Mouse (Mus musculus) stomach, embryonic 16.5 days (tissue): Measurements from ENCODE around the gene Pank3. TPM values are rescaled to one million over a fixed set of nuclear protein-coding genes. Genes with fewer than 3 reads are reported as not detected.
A peak's percentile ranks its signal among the peaks of the same experiment; 100 is the strongest.

Source experiments
- ATAC-seq: fragments of 200-750 bp; cut with Nextera tagmentation; 2 replicates; pipeline ENCODE4 v1.8.0; 2017; ENCODE audit warnings: moderate number of reproducible peaks, moderate TSS enrichment; ENCODE audit not compliant: insufficient read depth, low FRiP score
- H3K27ac ChIP-seq: fragments of 300-500 bp; sonication (generic); 2 replicates; pipeline ENCODE4 v1.5.1; 2014; ENCODE audit warnings: low read length
- H3K27me3 ChIP-seq: fragments of 300-500 bp; sonication (generic); 2 replicates; pipeline ENCODE4 v1.6.1; 2014; ENCODE audit warnings: low read length, control low read depth, mixed read lengths; ENCODE audit not compliant: control insufficient read depth, insufficient read depth
- H3K36me3 ChIP-seq: fragments of 300-500 bp; sonication (generic); 2 replicates; pipeline ENCODE4 v1.6.1; 2014; ENCODE audit warnings: low read length; ENCODE audit not compliant: control insufficient read depth, insufficient read depth
- H3K4me1 ChIP-seq: fragments of 300-500 bp; sonication (generic); 2 replicates; pipeline ENCODE4 v1.6.1; 2014; ENCODE audit warnings: low read length, control low read depth, mixed read lengths; ENCODE audit not compliant: control insufficient read depth, insufficient read depth
- H3K4me2 ChIP-seq: fragments of 300-500 bp; sonication (generic); 2 replicates; pipeline ENCODE4 v1.6.1; 2014; ENCODE audit warnings: low read depth, low read length, mixed read lengths
- H3K4me3 ChIP-seq: fragments of 300-500 bp; sonication (generic); replicated peaks from 2 replicates; pipeline ENCODE4 v1.5.1; 2014; ENCODE audit warnings: mild to moderate bottlenecking, low read length
- H3K9ac ChIP-seq: fragments of 300-500 bp; sonication (generic); 2 replicates; pipeline ENCODE4 v1.6.1; 2014; ENCODE audit warnings: low read length
- H3K9me3 ChIP-seq: fragments of 300-500 bp; sonication (generic); replicated peaks from 2 replicates; pipeline ENCODE4 v1.6.1; 2016; ENCODE audit warnings: low read length, control low read depth; ENCODE audit not compliant: control insufficient read depth
- WGBS: fragments of 180-500 bp; shearing (Covaris S2); extraction: QIAGEN DNeasy Blood & Tissue Kit; methylation state at CpG from one replicate; pipeline ENCODE4 v1.1.7; 2014; 5-methylcytosine and 5-hydroxymethylcytosine counted together
- polyA plus RNA-seq: library from polyadenylated mRNA; unstranded; fragments of >200 nt; fragmentation: Nextera tagmentation; extraction: Ambion mirVana; gene quantifications from 2 replicates; pipeline ENCODE4 v1.2.1, GENCODE M21; 2015

Pank3 gene
- polyA plus RNA-seq, 1 experiment from 2014 or later, result 16.5 TPM

DNA sequence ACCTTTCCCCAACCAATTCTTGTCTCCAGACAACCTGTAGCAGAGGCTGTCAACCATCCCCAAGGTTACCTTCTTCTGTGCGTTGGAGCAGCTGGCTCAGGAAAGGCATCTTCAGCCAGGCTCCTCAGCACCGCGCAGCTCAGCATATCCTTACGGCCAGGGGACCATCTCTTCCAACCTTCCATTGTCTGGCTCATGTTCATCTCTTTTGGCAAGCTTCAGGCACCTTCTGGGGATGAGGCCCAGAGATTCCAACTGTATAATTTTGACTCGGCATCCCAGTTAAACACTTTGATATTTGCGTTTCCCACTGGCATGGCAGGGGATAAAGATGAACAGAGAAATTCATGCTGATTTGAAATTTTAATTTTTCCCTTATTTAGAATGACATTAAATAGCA lies 25.7 kb upstream of the Pank3 start:
- no peak overlapping the region for H3K4me3 ChIP-seq
- H3K4me1 ChIP-seq, result no peaks in the 10 kb centered on the region
- no peak overlapping the region for H3K9ac ChIP-seq
- no peaks in the 10 kb centered on the region for H3K9me3 ChIP-seq
- no peaks in the 10 kb centered on the region for H3K36me3 ChIP-seq
- ATAC-seq, result no peak
- H3K27me3 ChIP-seq, result no peaks in the 10 kb centered on the region
- 91% methylated on average over 6 of the region's 6 CpGs for WGBS
- H3K4me2 ChIP-seq, result no peak overlapping the region
- no peak overlapping the region for H3K27ac ChIP-seq

DNA sequence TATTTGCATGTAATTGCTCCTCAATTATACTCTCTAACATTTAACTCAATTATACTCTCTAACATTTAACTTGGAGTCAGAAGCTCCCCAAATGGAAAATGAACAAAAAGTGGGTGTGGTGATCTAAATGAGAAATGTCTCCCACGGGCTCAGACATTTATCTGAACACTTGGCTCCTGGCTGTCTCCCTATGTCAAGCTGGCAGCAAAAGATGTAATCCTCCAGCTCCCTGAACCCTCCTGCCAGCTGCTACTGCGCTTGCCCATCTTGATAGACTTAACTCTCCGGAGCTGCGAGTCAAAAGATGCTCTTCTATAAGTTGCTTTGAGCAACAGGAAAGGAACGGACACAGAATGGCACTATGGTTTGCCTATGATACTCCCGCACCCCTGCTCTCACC lies 24.7 kb upstream of the Pank3 start:
- 84% methylated on average over 6 of the region's 6 CpGs for WGBS
- Histone ChIP-seq H3K27me3 (no peaks in the 10 kb centered on the region), H3K27ac (no peak overlapping the region), H3K4me2 (no peak overlapping the region), H3K9me3 (no peaks in the 10 kb centered on the region), H3K36me3 (no peaks in the 10 kb centered on the region), H3K4me1 (no peaks in the 10 kb centered on the region), H3K4me3 (no peak overlapping the region), H3K9ac (no peak overlapping the region)
- no peak for ATAC-seq

DNA sequence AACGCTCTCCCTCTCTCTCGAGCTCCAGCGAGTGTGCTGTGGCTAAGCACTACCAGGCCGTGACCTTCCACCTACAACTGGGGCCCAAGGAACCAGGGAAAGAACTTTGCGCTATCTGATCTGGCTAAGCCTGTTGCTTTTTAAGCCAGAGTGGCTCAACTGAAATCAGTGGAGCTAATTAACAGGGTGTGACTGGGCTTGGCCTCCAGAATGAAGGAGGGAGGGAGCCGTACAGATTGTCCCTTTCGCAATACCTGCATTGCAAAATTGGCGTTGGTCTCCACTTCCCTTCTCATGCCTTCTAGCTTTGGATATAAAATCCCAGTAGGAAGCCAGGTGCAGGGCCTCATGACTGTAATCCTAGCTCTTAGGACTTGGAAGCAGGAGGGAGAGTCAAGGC lies 18.7 kb upstream of the Pank3 start:
- H3K36me3 ChIP-seq, result no peaks in the 10 kb centered on the region
- WGBS, result 55% methylated on average over 8 of the region's 8 CpGs
- H3K9ac ChIP-seq, result no peak overlapping the region
- ATAC-seq, result peak; percentile 91
- H3K4me3 ChIP-seq, result no peak overlapping the region
- H3K4me1 ChIP-seq, result no peaks in the 10 kb centered on the region
- no peaks in the 10 kb centered on the region for H3K9me3 ChIP-seq
- H3K27ac ChIP-seq, result peak overlapping the region; percentile 64; the same call in 1 of the 2 replicates
- H3K4me2 ChIP-seq, result no peak overlapping the region
- H3K27me3 ChIP-seq, result no peaks in the 10 kb centered on the region

DNA sequence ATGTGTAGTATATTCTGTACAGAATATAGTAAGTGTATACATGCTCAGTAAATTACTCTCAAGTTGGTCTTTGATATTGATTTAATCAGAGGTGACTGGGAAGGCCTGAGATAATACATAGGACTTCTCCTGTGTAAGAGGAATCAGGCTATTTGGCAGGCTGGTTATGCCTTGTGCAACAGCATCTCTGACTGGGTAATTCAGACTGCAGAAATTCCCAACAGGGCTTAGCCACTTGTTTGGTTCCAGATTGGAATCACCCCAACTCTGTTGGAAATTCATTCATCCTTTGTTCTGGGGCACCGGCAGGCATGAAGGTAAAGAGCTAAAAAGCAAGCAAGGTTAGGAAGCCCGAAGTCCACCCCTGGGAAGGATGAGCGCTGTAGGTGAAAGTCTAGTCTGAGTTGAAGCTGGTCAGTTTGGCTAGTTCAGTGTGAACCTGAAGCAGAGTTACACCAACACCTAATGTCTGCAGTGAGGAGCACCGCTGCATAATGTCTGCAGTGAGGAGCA lies 14.3 kb upstream of the Pank3 start:
- Histone ChIP-seq H3K9ac (no peak overlapping the region), H3K36me3 (no peaks in the 10 kb centered on the region), H3K27me3 (no peaks in the 10 kb centered on the region), H3K9me3 (no peaks in the 10 kb centered on the region), H3K4me3 (no peak overlapping the region), H3K27ac (no peak overlapping the region), H3K4me1 (no peaks in the 10 kb centered on the region), H3K4me2 (no peak overlapping the region)
- WGBS, result 86% methylated on average over 4 of the region's 4 CpGs
- no peak for ATAC-seq

DNA sequence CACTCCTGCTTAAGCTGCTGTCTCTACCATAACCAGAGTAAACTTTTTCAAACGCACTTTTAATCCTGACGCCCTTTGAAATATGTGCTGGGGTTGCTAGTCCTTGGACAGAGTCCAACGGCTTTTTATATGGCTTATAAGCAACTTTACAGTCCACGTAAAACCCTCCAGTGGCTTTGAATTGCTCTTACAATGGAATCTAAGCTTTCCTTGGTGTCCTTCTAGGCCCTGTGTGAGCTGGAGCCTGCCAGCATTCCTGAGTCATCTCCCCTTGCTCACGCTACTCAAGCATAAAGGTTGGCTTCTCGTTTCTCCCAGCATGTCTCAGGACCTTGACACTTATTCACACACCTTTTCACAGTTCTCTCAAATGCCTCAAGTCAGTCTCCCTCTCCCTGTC lies 13.7 kb upstream of the Pank3 start:
- Histone ChIP-seq H3K27me3 (no peaks in the 10 kb centered on the region), H3K9me3 (no peaks in the 10 kb centered on the region), H3K27ac (no peak overlapping the region), H3K4me1 (no peaks in the 10 kb centered on the region), H3K9ac (no peak overlapping the region), H3K4me3 (no peak overlapping the region), H3K36me3 (no peaks in the 10 kb centered on the region), H3K4me2 (no peak overlapping the region)
- ATAC-seq, result no peak
- WGBS, result 43% methylated on average over 6 of the region's 6 CpGs

DNA sequence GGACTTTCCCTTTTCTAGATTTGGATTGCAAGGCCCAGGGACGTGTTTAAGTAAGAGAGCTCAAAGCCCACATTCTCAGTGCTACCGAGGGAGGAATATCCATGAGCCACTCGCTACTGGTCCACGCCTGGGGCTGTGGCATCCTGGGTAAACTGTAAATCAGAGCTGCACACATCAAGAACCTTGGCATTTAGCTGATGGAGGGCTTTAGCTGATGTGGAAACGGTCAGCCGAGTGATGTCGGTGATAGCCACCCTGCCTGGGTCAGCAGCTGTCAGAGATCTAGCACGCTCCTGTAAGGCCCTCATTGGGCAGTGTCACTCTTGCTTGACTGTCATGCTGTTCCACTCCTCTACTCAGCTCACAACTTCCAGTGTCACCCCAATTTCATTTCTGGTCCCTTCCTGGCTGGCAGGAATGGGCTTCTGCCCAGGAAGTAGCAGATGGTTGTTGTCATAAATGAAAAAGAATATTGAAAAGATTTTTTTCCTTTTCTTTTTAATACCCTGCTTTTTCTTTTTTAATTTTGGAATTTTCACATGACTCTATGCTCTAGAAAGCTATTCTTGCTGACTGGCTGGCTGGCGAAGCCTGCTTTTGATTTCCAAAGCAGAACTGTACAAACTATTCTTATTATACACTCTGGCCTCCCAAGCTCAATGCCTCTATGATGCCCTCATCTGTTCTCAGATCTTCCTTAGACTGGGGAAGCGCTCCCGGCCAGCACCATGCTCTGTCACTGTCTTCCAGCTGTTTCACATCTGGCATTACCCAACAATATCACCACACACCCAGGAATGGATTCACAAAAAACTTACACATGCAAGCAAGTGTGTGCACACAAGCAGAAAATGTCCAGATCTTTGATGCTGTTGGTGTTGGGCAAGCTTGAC lies 12.6 kb upstream of the Pank3 start:
- Histone ChIP-seq H3K36me3 (no peaks in the 10 kb centered on the region), H3K9me3 (no peaks in the 10 kb centered on the region), H3K9ac (no peak overlapping the region), H3K4me1 (no peaks in the 10 kb centered on the region), H3K4me2 (no peak overlapping the region), H3K27me3 (no peaks in the 10 kb centered on the region), H3K4me3 (no peak overlapping the region), H3K27ac (no peak overlapping the region)
- no peak for ATAC-seq
- WGBS, result 78% methylated on average over 11 of the region's 11 CpGs

DNA sequence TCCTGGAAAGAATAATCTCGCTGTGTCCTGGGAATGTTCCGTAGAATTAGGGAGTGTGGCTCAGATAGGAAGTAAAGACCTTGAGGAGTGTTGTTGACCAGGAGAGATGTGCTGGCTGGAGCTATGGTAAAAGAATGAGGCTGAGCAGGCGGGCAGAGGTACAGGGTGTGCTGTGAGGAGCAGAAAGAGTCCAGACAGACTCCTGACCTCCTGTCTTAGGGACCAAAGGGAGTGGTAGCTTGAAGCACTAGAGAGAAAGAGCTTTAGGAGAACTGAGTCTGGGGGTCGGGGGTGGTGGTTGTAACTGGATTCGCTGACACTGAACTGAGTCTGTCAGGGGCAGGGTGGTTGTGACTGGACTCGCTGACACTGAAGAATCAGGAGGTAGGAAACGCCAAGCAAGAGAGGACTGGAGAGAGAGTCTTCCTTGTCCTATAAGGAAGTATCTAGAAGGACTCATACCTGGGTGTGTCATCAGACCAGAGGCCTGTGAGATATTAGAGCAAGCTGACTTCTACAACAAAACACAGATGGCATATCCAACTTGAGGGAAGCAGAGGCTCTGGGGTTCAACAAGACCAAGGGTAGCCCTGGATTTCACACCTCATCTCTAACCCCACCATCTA lies 9.2 kb upstream of the Pank3 start:
- H3K36me3 ChIP-seq, result no peaks in the 10 kb centered on the region
- no peaks in the 10 kb centered on the region for H3K27me3 ChIP-seq
- H3K4me2 ChIP-seq, result no peak overlapping the region
- no peak overlapping the region for H3K27ac ChIP-seq
- H3K4me3 ChIP-seq, result no peak overlapping the region
- ATAC-seq, result peak; percentile 44; the same call in 1 of the 2 replicates
- H3K9ac ChIP-seq, result no peak overlapping the region
- H3K4me1 ChIP-seq, result no peaks in the 10 kb centered on the region
- H3K9me3 ChIP-seq, result no peaks in the 10 kb centered on the region
- 76% methylated on average over 7 of the region's 7 CpGs for WGBS

DNA sequence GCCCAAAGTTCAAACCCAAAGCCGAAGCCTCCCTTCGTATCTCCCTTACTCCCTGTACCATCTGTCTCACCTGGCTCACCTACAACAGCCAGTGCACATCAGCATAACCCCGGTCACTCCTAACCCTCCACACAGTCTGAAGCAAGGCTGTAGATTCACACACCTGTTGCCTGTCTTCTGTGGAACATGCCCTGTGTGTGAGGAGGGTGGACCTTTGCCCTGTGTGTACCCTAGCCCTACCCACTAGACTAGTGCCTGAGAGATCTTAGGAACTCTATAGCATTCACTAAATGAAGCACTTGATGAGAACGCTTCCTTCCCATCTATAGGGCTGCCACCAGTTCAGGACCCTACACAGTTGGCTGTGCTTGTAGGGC lies 8.7 kb upstream of the Pank3 start:
- Histone ChIP-seq H3K4me2 (no peak overlapping the region), H3K36me3 (no peaks in the 10 kb centered on the region), H3K9me3 (no peaks in the 10 kb centered on the region), H3K4me3 (no peak overlapping the region), H3K27me3 (no peaks in the 10 kb centered on the region), H3K4me1 (no peaks in the 10 kb centered on the region), H3K27ac (no peak overlapping the region), H3K9ac (no peak overlapping the region)
- 87% methylated on average over 4 of the region's 4 CpGs for WGBS
- ATAC-seq, result peak; percentile 53; the same call in 1 of the 2 replicates

DNA sequence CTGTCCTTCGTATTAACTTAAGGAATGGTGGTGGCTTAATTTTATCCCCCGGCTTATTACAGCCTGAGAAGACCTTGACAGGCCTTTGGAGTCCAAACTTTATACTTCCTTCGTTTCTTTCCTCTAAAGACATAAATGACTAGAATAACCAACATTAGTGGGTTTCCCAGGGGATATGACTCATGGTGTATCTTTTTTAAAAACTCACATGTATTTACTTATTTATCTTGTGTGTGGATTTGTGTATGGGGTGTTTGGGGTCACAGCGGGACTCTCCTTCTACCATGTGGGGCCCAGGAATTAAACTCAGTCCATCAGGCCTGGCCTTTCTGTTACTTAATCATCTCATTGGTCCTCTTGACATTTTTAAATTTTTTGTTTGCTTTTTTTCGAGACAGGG lies 2.4 kb upstream of the Pank3 start:
- 80% methylated on average over 5 of the region's 5 CpGs for WGBS
- no peak overlapping the region for H3K4me2 ChIP-seq
- no peak for ATAC-seq

More for the DNA sequence above, 2.4 kb upstream of the Pank3 start:
- peaks cover 10% of the 10 kb centered on the region for H3K4me1 ChIP-seq
- H3K36me3 ChIP-seq, result no peaks in the 10 kb centered on the region
- no peak overlapping the region for H3K9ac ChIP-seq
- no peaks in the 10 kb centered on the region for H3K27me3 ChIP-seq
- H3K4me3 ChIP-seq, result no peak overlapping the region
- no peaks in the 10 kb centered on the region for H3K9me3 ChIP-seq
- H3K27ac ChIP-seq, result no peak overlapping the region
